Mouse (Mus musculus) layer of hippocampus, postnatal 10 days (tissue): ENCODE data around the gene Hscb. TPM values are rescaled to one million over a fixed set of nuclear protein-coding genes. Genes with fewer than 3 reads are reported as not detected.

Experiments
- DNase-seq, 2 experiments: peaks; one replicate each; pipeline ENCODE4 v3.0.0; 2021; ENCODE audit warnings: low spot score in 2 of 2
- total RNA-seq, 2 experiments: library from RNA; stranded (reverse); gene quantifications; 2 replicates each; pipeline ENCODE4 v1.2.3; 2021

Gene Hscb
- total RNA-seq, 2 experiments from 2014 or later, result 8.9 to 9.6 TPM

DNA sequence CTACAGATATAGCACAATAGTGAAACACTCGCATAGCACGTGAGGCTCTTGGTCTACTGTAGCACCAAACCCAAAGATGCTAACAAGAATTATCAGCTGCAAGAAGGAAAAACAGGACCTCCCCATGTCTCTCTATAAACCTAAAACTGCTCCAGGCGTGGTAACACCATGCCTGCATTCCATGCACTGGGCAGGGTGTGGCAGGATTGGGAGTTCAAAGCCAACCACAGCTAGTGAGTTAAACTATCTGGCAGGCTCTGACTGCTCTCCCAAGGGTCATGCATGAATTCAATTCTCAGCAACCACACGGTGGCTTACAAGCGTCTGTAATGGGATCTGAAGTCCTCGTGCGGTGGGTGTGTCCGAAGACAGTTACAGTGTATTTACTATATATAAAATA lies 56.4 kb downstream of the Hscb start:
- no peak for DNase-seq

DNA sequence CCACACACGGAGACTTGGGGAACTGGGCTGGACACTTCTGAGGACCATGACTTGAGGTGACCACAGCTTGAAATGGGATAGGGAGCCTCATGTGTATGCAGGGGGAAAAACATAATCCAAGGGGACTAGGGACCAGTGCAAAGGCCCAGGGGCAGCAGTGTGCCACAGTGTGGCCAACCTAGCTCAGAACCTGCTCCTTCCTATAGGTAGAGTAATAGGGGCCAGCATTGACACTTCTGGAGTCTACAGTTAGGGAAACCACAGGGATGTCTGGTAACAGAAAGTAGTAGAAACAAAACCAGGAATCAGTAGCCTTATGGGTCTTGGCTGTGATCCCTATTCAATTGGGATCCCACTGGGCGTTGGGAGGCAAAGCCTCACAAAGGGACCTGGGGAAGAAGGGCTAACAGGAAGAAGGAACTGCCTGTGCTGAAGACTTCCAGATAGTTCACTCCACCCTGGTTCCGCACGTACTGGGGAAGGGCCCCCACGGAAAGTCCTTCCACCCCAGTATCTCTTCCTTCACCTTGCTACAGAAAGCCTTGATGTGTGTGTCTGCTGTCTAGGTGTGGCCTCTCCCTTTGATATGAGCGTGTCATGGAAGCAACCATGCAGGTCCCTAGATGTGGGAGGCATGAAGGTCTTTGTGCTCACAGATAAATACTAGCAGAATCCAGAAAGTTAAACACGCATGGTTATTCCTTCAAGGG lies 57.9 kb downstream of the Hscb start:
- no peak for DNase-seq

DNA sequence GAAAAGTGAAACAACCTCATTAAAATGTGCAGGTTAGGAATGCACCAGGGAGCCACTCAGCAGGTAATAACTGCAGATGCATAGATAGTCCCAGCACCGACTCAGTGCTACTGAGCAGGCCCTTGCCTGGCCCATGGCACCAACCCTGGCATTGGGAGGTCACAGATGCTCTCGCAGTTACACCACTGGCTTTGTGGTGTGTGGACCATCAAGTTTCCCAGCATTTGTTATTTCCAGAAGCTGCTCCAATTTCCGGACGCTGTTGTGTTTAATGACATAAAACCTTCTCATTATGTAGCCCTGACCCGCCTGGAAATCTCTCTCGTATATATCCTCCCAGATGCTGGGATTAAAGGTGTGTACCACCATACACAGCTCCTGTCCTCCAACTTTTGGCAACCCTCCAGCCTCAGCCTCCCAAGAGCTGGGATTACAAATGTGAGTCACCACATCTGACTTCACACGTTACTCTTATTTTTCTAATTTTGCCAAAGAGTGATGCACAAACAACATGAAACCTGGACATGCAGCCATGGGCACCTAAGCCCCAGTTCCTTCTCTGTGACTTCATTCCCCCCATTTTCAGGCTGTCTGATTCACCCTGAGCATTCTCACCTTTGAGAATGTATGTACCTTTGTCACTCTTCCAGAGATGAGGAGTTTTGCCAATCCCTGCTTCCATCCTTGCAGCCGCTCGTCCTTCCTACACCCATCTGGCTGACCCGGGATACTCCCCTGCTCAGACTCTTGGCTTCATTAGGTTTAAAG lies 58.6 kb downstream of the Hscb start:
- no peak for DNase-seq

DNA sequence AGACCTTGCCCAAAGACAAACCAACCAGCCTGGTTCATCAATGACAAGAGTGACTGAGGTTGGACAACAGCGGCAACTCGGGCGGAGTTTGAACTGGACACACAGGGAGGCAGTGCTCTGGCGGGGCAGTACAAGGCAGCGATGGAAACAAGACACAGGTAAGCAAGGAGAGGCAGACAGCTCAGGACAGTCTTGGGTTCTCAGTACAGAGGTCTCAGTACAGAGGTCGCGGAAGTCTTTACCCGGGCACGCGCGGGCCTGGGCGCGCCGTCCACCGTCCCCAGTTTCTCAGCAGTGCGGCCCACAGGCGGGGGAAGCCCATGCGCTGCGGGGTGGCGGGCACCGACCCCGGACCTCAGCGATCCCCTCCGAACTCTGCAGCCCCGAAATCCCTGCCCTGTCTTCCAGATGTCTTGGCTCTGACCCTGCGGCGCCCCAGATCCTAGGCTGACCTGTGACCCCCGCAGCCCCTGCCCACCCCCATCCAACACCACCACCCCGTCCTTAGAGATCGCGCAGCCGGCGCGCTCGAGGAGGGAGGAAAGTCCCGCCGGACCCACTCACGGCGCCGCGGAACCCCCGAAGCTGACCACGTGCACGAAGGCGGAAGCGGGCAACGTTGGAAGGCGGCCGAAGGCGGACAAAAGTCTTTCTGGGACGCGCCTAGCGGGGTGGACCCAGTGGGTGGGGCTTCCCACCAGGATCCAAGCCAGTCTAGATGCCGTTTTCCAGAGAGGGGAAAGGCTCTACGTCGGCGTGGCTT lies 59.4 kb downstream of the Hscb start, which contains the start of gene Pus1:
Gene Pus1 (minus strand): TSS at position 662 of the 763 bp plus-strand sequence.
- peak; percentile 90 to 93 for DNase-seq

DNA sequence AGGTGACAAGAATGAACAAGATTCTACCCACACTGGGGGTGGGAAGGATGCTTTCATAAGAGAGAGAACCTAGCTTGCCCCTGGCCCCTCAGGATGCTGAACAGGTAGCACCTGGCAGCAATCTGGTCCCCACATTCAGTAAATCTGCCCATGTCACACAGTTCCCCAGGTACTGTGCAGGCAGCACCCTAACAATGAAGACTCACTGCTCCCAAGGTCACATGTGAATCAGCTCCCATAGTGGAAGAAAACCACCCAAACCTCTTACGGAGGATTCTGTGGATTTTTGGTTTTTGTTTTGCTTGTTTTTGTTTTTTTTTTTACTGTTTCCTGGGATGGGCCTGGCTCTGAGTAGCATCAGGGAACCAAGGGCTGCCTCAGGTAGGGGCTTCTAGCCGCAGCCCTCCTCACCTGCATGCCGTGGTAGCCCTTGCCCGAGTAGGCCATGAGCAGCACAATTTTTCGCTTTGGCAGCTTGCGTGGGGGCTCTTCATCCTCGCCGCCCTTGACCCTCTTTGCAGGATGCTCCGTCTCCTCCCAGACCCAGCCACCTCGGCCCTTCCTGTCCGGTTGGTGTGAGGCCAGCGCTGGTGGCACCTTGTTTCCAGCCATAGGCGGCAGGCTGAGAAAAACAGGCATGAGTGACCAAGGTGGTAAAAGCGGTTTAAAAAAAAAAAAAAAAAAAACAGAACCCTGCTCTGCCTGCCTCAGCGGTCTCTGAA lies 60.1 kb downstream of the Hscb start:
- no peak for DNase-seq

Other genes starting within 250 kb of the Hscb start
- gene Noc4l, start 186.4 kb downstream of the Hscb start, total RNA-seq, result 10 to 100 TPM; 35.3 to 40.7 TPM
- gene Ddx51, start 186.3 kb downstream of the Hscb start, total RNA-seq, result 10 to 100 TPM; 24.9 to 32.0 TPM
- gene Ep400, start 69.1 kb downstream of the Hscb start, total RNA-seq, result 10 to 100 TPM; 72.4 to 91.5 TPM
- gene Pus1, start 59.1 kb downstream of the Hscb start, total RNA-seq, result 10 to 100 TPM; 17.6 to 18.3 TPM
- gene Ulk1, start 29.7 kb downstream of the Hscb start, total RNA-seq, result 10 to 100 TPM; 66.7 to 73.7 TPM
- gene Chek2, start 202 bp upstream of the Hscb start, total RNA-seq, result 1 to 10 TPM; 2.6 to 3.5 TPM
- gene Ttc28, start 40.0 kb upstream of the Hscb start, total RNA-seq, result 10 to 100 TPM; 29.6 to 32.7 TPM